Mouse (Mus musculus): ENCODE measurements around the gene Crispld2.

DNA sequence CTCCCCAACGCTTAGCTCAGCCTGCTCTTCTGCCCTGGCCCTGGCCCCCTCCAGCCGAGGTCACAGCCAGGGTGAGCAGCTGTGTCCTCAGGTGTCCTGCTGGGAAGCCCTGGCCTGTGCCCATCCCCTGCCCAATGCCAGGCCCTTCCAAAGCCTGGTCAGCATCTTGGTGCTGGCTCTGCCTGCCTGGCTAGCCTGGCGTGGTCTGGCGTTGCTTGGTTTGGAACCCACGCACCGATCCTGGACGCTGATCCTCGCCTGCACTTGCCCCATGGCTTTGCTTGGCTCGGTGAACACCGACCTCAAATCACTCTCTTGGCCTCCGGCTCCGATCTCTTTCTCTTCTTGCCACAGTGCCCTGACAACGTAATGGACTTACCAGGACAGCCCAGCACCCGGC is 70.5 kb downstream of the Crispld2 start:
- TF ChIP-seq POLR2A (IDR thresholded peaks at IDR 0.05; ENCODE audit: control insufficient read depth, extremely low read depth, insufficient read depth, low read length, poor library complexity) (no peak), CTCF (IDR thresholded peaks at IDR 0.05; ENCODE audit: borderline replicate concordance, control insufficient read depth, extremely low read depth, insufficient read depth, low read length, poor library complexity) (no peak)
